Mouse (Mus musculus): ENCODE data around the gene Parp6. TPM values are rescaled to one million over a fixed set of nuclear protein-coding genes. Genes with fewer than 3 reads are reported as not detected.

Gene Parp6
- polyA plus RNA-seq, 1 experiment from 2014 or later: 46.5 TPM

DNA sequence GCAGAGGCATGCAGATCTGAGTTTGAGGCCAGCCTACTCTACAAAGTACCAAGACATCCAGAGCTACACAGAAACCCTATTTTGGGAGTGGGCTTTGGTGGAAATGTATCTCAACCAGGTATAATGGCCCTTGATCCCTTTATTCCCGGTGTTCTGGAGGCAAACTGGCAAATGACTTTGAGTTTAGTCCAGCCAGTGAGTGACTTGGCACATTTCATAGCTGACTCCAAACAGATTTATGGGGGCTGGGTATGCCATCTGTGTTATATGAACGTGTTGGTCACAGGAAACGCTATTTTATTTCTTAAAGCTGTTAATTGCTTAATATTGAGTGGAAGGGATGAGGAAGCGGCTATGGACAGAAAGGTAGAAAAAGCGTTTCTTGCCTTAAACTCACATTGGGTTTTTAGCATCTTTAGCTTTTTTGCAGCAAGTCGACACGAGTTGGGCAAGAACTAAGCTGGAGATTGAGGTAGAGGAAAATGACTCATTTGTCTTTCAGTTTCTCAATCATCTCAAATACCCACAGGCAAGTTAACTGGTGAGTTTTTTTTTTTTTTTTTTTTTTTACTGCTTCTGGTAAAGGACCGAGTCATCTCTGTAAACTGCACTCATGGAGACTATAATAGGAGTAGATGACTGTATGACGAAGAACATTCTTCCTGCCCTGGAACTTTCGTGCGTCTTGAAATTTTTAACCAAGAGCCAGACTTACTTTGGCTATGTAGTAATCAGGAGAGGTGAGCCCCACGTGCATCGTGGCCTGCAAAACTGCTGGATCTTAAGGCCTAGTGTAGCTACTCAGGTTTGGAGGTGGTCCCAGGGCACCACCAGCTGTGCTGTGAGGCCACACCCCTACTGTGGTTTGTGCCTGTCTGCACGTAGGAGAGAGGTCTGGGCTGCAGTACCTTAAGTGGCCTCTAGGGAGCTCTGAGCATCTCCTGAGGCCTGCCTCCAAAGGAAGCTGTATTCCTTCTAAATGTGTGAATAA lies 42.2 kb downstream of the Parp6 start:
- Histone ChIP-seq H3K36me3 (peaks cover 60% of the 10 kb centered on the region), H3K27ac (replicated peaks) (peak overlapping the region; percentile 100), H3K4me1 (peaks cover 71% of the 10 kb centered on the region)

GRCm38 (mm10) chr9:59660421-59660820 lies 43.3 kb downstream of the Parp6 start:
- WGBS: 66% methylated on average over 10 of the region's 10 CpGs
- DNase-seq (ENCODE audit: low spot score): no peak
- Histone ChIP-seq H3K9me3 (replicated peaks) (no peaks in the 10 kb centered on the region), H3K27me3 (ENCODE audit: low read depth, poor library complexity, severe bottlenecking) (no peaks in the 10 kb centered on the region), H3K36me3 (peaks cover 71% of the 10 kb centered on the region), H3K4me1 (peaks cover 64% of the 10 kb centered on the region), H3K4me3 (peak overlapping the region; percentile 92), H3K27ac (replicated peaks) (peak overlapping the region; percentile 100)

More for the DNA sequence above, 42.2 kb downstream of the Parp6 start:
- Histone ChIP-seq H3K4me3 (peak overlapping the region; percentile 92), H3K27me3 (ENCODE audit: low read depth, poor library complexity, severe bottlenecking) (no peaks in the 10 kb centered on the region), H3K9me3 (replicated peaks) (no peaks in the 10 kb centered on the region)
- peak; percentile 89 for DNase-seq (ENCODE audit: low spot score)
- WGBS: 29% methylated on average over 14 of the region's 14 CpGs

GRCm38 (mm10) chr9:59661298-59661975 lies 44.4 kb downstream of the Parp6 start:
- H3K4me1 ChIP-seq: peaks cover 60% of the 10 kb centered on the region
- H3K36me3 ChIP-seq: peaks cover 81% of the 10 kb centered on the region
- H3K27me3 ChIP-seq (ENCODE audit: low read depth, poor library complexity, severe bottlenecking): no peaks in the 10 kb centered on the region
- no peak for DNase-seq (ENCODE audit: low spot score)
- no peaks in the 10 kb centered on the region for H3K9me3 ChIP-seq (replicated peaks)
- H3K4me3 ChIP-seq: peak overlapping the region; percentile 92
- WGBS: 77% methylated on average over 6 of the region's 6 CpGs
- H3K27ac ChIP-seq (replicated peaks): peak overlapping the region; percentile 100; the same call in 1 of the 2 replicates

DNA sequence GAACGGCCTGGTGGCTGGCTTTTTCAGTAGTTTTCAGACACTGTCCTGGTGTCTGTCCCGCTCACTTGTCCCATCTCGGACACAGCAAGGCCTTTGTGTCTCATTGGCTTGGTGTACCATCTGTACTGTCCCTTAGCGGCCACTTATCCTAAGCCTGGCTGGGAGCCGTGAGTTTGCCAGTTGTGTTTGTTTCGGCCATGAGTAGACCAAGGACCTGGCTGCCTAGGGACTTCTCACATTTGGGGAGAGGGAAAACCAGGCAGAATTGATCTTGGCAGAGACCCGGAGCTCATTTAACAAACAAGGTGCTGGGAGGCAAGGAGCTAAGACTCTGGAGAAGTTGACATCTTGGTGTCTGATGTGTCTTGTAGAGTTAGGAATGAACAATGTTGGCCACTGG lies 46.1 kb downstream of the Parp6 start:
- Histone ChIP-seq H3K4me1 (peaks cover 58% of the 10 kb centered on the region), H3K4me3 (no peak overlapping the region), H3K27me3 (ENCODE audit: low read depth, poor library complexity, severe bottlenecking) (no peaks in the 10 kb centered on the region), H3K36me3 (peaks cover 95% of the 10 kb centered on the region), H3K27ac (replicated peaks) (no peak overlapping the region), H3K9me3 (replicated peaks) (no peaks in the 10 kb centered on the region)
- WGBS: 92% methylated on average over 7 of the region's 7 CpGs
- no peak for DNase-seq (ENCODE audit: low spot score)

DNA sequence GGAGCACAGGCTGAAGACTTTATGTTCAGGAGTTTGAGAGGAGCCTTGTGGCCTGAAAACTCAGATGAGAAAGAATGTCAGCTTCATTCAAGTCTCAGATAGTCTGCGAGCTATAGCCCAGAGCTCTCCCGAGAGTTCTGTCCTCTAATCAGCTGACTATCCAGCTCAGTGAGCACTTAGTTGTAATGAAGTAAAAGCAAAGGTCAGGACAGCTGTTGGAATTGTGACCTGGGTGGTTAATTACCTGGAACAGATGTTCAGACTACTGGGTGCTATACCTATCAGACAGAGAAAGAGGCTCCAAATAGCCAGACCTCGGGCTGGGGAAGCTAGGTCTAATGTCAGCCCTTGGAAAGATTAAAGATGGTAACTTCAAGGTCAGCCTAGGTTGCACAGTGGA lies 46.9 kb downstream of the Parp6 start:
- peaks cover 50% of the 10 kb centered on the region for H3K4me1 ChIP-seq
- no peak for DNase-seq (ENCODE audit: low spot score)
- no peaks in the 10 kb centered on the region for H3K27me3 ChIP-seq (ENCODE audit: low read depth, poor library complexity, severe bottlenecking)
- no peak overlapping the region for H3K4me3 ChIP-seq
- WGBS: 74% methylated on average over 3 of the region's 3 CpGs
- no peaks in the 10 kb centered on the region for H3K9me3 ChIP-seq (replicated peaks)
- no peak overlapping the region for H3K27ac ChIP-seq (replicated peaks)
- peaks cover 97% of the 10 kb centered on the region for H3K36me3 ChIP-seq

DNA sequence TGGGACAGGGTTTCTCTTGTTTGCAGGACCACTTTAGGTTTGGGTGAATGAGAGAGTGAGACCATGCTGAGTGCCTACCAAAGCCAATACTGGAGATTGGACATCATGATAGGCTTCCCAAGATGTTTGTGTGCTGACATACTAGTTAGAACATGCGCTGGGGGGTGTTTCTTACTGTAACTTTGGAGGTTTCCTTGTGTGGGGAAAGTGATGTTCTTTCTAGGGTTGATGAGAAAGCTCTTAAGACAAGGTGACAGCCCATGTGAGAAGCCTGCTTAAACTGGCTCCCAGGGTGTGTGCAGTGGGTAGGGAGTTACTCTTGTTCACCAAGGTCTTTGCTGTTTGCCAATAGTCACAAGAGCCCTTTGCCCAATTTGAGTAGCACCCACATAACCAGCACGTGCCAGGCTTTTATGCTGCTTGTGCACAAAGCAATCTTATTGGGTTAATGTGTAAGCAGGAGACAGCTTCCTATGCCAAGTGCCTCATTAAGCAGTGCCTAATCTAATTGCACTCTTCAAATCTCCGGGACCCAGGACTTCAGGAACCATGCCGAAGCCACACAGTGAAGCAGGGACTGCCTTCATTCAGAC lies 47.7 kb downstream of the Parp6 start:
- Histone ChIP-seq H3K27ac (replicated peaks) (no peak overlapping the region), H3K36me3 (peaks cover 100% of the 10 kb centered on the region), H3K27me3 (ENCODE audit: low read depth, poor library complexity, severe bottlenecking) (no peaks in the 10 kb centered on the region), H3K4me3 (no peak overlapping the region), H3K4me1 (peaks cover 42% of the 10 kb centered on the region), H3K9me3 (replicated peaks) (no peaks in the 10 kb centered on the region)
- no peak for DNase-seq (ENCODE audit: low spot score)
- 92% methylated on average over 4 of the region's 4 CpGs for WGBS

GRCm38 (mm10) chr9:59666016-59666415 lies 48.9 kb downstream of the Parp6 start:
- no peak overlapping the region for H3K27ac ChIP-seq (replicated peaks)
- 90% methylated on average over 8 of the region's 8 CpGs for WGBS
- peaks cover 100% of the 10 kb centered on the region for H3K36me3 ChIP-seq
- peaks cover 30% of the 10 kb centered on the region for H3K4me1 ChIP-seq
- DNase-seq (ENCODE audit: low spot score): no peak
- H3K9me3 ChIP-seq (replicated peaks): no peaks in the 10 kb centered on the region
- no peak overlapping the region for H3K4me3 ChIP-seq
- H3K27me3 ChIP-seq (ENCODE audit: low read depth, poor library complexity, severe bottlenecking): no peaks in the 10 kb centered on the region

GRCm38 (mm10) chr9:59666813-59667212 lies 49.7 kb downstream of the Parp6 start:
- H3K36me3 ChIP-seq: peaks cover 100% of the 10 kb centered on the region
- 85% methylated on average over 1 of the region's 1 CpGs for WGBS
- no peaks in the 10 kb centered on the region for H3K27me3 ChIP-seq (ENCODE audit: low read depth, poor library complexity, severe bottlenecking)
- no peak overlapping the region for H3K4me3 ChIP-seq
- H3K9me3 ChIP-seq (replicated peaks): no peaks in the 10 kb centered on the region
- DNase-seq (ENCODE audit: low spot score): no peak
- no peak overlapping the region for H3K27ac ChIP-seq (replicated peaks)
- H3K4me1 ChIP-seq: peaks cover 22% of the 10 kb centered on the region

DNA sequence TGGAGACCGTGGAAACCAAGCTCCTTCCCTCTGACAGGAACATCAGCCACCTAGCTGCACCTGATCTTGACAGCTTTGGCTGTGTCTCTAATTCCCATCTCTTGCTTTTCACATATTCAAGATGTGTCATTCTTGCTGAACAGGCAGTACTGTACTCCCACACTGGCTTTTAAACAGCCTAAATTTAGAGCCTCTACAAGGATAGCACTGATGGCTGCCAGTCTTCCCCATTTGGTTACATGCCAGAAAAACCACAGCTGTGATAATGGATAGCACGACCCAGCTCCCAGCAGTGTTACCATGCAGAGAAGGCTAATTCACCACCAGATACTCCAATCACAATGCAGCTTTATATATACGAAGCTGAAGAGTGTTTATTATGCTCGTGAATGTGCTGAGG lies 50.2 kb downstream of the Parp6 start:
- Histone ChIP-seq H3K4me3 (no peak overlapping the region), H3K36me3 (peaks cover 100% of the 10 kb centered on the region), H3K4me1 (peaks cover 17% of the 10 kb centered on the region), H3K9me3 (replicated peaks) (no peaks in the 10 kb centered on the region), H3K27ac (replicated peaks) (no peak overlapping the region), H3K27me3 (ENCODE audit: low read depth, poor library complexity, severe bottlenecking) (no peaks in the 10 kb centered on the region)
- DNase-seq (ENCODE audit: low spot score): no peak
- WGBS: 89% methylated on average over 4 of the region's 4 CpGs

DNA sequence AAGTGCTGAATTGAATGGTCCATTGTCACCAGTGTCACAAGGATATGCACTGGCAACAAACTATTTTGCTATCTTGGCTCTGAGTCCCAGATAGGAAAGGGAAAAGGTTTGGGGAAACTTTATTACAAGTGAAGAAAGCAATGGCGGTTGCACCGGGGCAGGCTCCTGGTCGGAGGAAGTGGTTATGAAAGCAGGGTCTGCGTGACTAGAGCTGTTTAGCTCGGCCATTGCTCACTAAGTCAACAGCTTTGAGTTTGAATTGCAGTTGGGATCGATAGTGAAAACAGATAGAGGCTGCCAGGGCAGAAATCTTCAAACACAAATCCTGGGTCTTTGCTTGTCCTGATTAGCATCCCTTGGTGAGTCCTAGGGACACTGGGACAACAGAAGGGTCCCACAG lies 50.8 kb downstream of the Parp6 start:
- Histone ChIP-seq H3K9me3 (replicated peaks) (no peaks in the 10 kb centered on the region), H3K4me1 (peaks cover 11% of the 10 kb centered on the region), H3K4me3 (no peak overlapping the region), H3K27ac (replicated peaks) (no peak overlapping the region), H3K36me3 (peaks cover 100% of the 10 kb centered on the region), H3K27me3 (ENCODE audit: low read depth, poor library complexity, severe bottlenecking) (no peaks in the 10 kb centered on the region)
- WGBS: 91% methylated on average over 6 of the region's 6 CpGs
- DNase-seq (ENCODE audit: low spot score): no peak

DNA sequence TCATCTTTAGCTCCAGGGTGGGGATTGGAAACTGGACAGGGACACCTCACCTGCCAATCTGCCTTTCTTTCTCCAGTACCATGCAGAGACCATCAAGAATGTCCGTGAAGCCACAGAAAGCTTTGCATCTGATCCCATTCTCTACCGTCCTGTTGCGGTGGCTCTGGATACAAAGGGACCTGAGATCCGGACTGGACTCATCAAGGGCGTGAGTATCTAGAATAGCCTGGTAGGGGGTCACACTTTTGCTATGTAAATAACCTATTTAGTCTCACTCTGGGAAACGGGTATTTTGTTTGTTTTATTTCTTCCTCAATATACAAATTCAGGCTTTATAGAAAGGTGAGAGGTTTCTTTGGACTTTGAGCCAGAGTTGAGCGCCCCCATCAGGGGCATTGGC lies 51.4 kb downstream of the Parp6 start:
- peaks cover 100% of the 10 kb centered on the region for H3K36me3 ChIP-seq
- H3K27ac ChIP-seq (replicated peaks): no peak overlapping the region
- no peak for DNase-seq (ENCODE audit: low spot score)
- H3K27me3 ChIP-seq (ENCODE audit: low read depth, poor library complexity, severe bottlenecking): no peaks in the 10 kb centered on the region
- H3K4me1 ChIP-seq: peaks cover 5% of the 10 kb centered on the region
- H3K9me3 ChIP-seq (replicated peaks): no peaks in the 10 kb centered on the region
- WGBS: 85% methylated on average over 7 of the region's 7 CpGs
- no peak overlapping the region for H3K4me3 ChIP-seq

DNA sequence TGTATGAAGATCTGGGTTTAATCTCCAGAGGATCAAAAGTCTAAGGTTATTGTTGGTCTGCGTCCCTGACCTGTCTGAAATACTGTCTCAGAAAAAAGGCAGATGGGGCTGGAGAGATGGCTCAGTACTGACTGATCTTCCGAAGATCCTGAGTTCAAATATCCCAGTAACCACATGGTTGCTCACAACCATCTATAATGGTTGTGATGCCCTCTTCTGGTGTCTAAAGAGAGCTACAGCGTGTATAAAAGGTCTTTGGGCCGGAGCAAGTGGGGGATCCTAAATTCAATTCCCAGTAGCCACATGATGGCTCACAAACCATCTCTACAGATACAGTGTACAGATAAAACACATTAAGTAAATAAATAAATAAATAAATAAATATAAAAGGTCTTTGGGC lies 52.1 kb downstream of the Parp6 start:
- Histone ChIP-seq H3K9me3 (replicated peaks) (no peaks in the 10 kb centered on the region), H3K4me1 (no peaks in the 10 kb centered on the region), H3K36me3 (peaks cover 100% of the 10 kb centered on the region), H3K27me3 (ENCODE audit: low read depth, poor library complexity, severe bottlenecking) (no peaks in the 10 kb centered on the region), H3K4me3 (no peak overlapping the region), H3K27ac (replicated peaks) (no peak overlapping the region)
- WGBS: 88% methylated on average over 4 of the region's 4 CpGs
- DNase-seq (ENCODE audit: low spot score): no peak

All from midbrain, embryonic 10.5 days (tissue).